Mouse (Mus musculus) intestine, embryonic 14.5 days (tissue): ENCODE data around the gene Ccnb1ip1. TPM values are rescaled to one million over a fixed set of nuclear protein-coding genes. Genes with fewer than 3 reads are reported as not detected.
"Not testable (repeated sequence)": the region's sequence is repeated elsewhere in the genome, so short reads cannot be mapped to it uniquely, and the experiment has no call there.

Source experiments
- ATAC-seq: fragments of 200-750 bp; cut with Nextera tagmentation; replicated peaks from 2 replicates; pipeline ENCODE4 v1.8.0; 2017; ENCODE audit warnings: low read depth, moderate number of reproducible peaks, moderate TSS enrichment, moderate library complexity; ENCODE audit not compliant: low FRiP score, low TSS enrichment
- DNase-seq: peaks from one replicate; pipeline ENCODE4 v3.0.0-alpha.2; 2018; ENCODE audit warnings: low spot score
- H3K27ac ChIP-seq: fragments of 300-500 bp; sonication (generic); 2 replicates; pipeline ENCODE4 v1.5.1; 2014; ENCODE audit warnings: low read depth, mild to moderate bottlenecking, control low read depth
- H3K27me3 ChIP-seq: fragments of 300-500 bp; sonication (generic); replicated peaks from 2 replicates; pipeline ENCODE4 v1.6.1; 2014; ENCODE audit warnings: low read length, control low read depth; ENCODE audit not compliant: control insufficient read depth, insufficient read depth
- H3K36me3 ChIP-seq: fragments of 300-500 bp; sonication (generic); 2 replicates; pipeline ENCODE4 v1.6.1; 2014; ENCODE audit warnings: low read length, control low read depth; ENCODE audit not compliant: control insufficient read depth, insufficient read depth
- H3K4me1 ChIP-seq: fragments of 300-500 bp; sonication (generic); replicated peaks from 2 replicates; pipeline ENCODE4 v1.6.1; 2014; ENCODE audit warnings: low read length, control low read depth, mixed read lengths; ENCODE audit not compliant: control insufficient read depth, insufficient read depth
- H3K4me2 ChIP-seq: fragments of 300-500 bp; sonication (generic); 2 replicates; pipeline ENCODE4 v1.6.1; 2014; ENCODE audit warnings: low read length
- H3K4me3 ChIP-seq: fragments of 300-500 bp; sonication (generic); 2 replicates; pipeline ENCODE4 v1.5.1; 2014; ENCODE audit warnings: low read depth, low read length, control low read depth, mixed read lengths
- H3K9ac ChIP-seq: fragments of 300-500 bp; sonication (generic); 2 replicates; pipeline ENCODE4 v1.6.1; 2014; ENCODE audit warnings: mild to moderate bottlenecking, low read length
- H3K9me3 ChIP-seq: fragments of 300-500 bp; sonication (generic); 2 replicates; pipeline ENCODE4 v1.6.1; 2016; ENCODE audit warnings: low read length, control low read depth; ENCODE audit not compliant: control insufficient read depth
- WGBS: fragments of 180-500 bp; shearing (Covaris S2); extraction: QIAGEN DNeasy Blood & Tissue Kit; methylation state at CpG from one replicate; pipeline ENCODE4 v1.1.7; 2014; 5-methylcytosine and 5-hydroxymethylcytosine counted together
- polyA plus RNA-seq: library from polyadenylated mRNA; unstranded; fragments of >200 nt; fragmentation: Nextera tagmentation; extraction: Ambion mirVana; gene quantifications from 2 replicates; pipeline ENCODE4 v1.2.1, GENCODE M21; 2014

Gene Ccnb1ip1
- polyA plus RNA-seq, 1 experiment from 2014 or later = not detected

DNA sequence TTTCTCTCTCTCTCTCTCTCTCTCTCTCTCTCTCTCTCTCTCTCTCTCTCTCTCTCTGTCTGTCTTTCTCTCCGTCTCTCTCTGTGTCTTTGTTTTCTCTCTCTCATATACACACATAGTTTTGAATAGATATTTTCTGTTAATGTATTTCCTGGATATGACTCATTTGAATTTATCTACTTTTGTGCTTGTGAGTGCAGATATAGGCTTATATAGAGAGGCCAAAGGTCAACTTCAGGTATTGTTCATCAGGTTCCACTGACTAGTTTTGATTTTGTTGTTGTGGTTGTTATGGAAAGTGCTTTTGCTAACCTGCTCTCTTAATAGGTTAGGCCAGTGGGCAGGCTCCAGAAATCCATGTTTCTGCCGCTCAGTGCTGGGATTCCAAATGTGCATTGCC lies 5.5 kb upstream of the Ccnb1ip1 start:
- Histone ChIP-seq H3K36me3 (peaks cover 61% of the 10 kb centered on the region), H3K4me2 (no peak overlapping the region), H3K27ac (no peak overlapping the region), H3K4me3 (no peak overlapping the region), H3K9me3 (no peaks in the 10 kb centered on the region), H3K4me1 (no peaks in the 10 kb centered on the region; the same call in 1 of the 2 replicates), H3K27me3 (no peaks in the 10 kb centered on the region), H3K9ac (no peak overlapping the region)
- ATAC-seq (no peak), DNase-seq (no peak)
- WGBS = 95% methylated on average over 2 of the region's 2 CpGs

DNA sequence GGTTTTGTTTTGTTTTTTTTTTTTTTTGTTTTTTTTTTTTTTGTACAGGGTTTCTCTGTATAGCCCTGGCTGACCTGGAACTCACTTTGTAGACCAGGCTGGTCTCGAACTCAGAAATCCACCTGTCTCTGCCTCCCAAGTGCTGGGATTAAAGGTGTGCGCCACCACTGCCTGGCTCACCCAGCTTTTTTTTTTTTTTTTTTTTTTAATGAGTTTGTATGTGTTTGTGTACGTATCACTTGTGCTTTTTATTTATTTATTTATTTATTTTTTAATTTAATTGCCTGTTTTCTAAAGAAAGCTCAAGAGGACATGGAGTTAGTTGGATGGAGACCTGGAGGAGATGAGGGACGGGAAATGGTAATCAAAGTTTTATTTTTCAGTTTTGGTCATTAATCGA lies 1.1 kb downstream of the Ccnb1ip1 start:
- not testable (repeated sequence) for H3K36me3 ChIP-seq, H3K9ac ChIP-seq, H3K27ac ChIP-seq, H3K9me3 ChIP-seq, H3K4me3 ChIP-seq, H3K4me1 ChIP-seq, H3K27me3 ChIP-seq, ATAC-seq, DNase-seq
- 86% methylated on average over 5 of the region's 5 CpGs for WGBS
- peak overlapping the region; percentile 54 for H3K4me2 ChIP-seq

DNA sequence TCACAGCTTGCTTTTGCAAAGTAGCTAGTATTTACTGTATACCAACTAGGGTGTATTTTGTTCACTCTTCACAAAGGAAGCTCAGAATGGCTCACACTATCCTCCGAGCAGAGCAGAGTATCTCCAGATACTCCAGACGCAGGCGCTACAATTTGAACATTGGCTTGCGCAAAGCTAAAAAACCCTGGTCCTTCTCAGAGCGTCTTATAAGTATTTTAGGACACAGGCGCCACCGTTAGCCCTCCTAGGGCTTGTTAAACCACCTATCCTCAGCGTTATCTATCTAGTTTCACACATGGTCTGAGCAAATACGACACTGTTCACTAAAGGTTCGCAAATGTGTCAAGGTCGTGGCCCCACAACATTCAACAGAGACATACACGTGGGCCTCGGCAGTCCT lies 2.8 kb downstream of the Ccnb1ip1 start:
- DNase-seq (no peak), ATAC-seq (no peak)
- H3K4me2 ChIP-seq = no peak overlapping the region
- H3K9me3 ChIP-seq = no peaks in the 10 kb centered on the region
- H3K27ac ChIP-seq = no peak overlapping the region
- no peaks in the 10 kb centered on the region; the same call in 1 of the 2 replicates for H3K4me1 ChIP-seq
- H3K9ac ChIP-seq = no peak overlapping the region
- WGBS = 63% methylated on average over 13 of the region's 13 CpGs
- H3K36me3 ChIP-seq = no peaks in the 10 kb centered on the region; the same call in 1 of the 2 replicates
- no peaks in the 10 kb centered on the region for H3K27me3 ChIP-seq
- no peak overlapping the region for H3K4me3 ChIP-seq

DNA sequence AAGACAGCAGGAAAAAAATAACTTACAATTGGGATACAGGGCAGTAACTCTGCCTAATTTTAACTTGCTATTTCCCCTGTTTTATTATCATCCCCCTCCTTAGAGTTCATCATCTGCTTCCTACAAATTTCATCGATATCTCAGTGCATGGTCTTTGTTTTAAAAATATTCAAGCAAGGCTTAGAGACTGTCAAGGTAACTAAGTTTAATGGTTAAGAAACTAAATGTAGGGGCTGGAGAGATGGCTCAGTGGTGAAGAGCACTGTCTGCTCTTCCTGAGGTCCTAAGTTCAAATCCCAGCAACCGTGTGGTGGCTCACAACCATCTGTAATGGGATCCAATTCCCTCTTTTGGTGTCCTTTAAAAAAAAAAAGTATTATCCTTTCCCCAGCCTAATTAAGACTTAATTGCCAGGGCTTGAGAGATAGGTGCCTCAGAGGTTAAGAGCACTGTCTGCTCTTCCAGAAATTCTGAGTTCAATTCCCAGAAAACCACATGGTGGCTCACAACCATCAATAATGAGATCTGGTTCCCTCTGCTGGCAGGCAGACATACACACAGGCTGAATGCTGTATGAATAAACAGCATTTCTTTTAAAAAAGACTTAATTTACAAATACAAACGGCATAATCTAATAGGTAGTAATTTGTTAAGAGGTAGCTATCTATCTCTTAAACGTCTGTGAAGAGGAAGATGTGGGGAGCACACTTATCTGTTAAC lies 4.5 kb downstream of the Ccnb1ip1 start:
- Histone ChIP-seq H3K4me3 (no peak overlapping the region), H3K9me3 (no peaks in the 10 kb centered on the region), H3K27me3 (no peaks in the 10 kb centered on the region), H3K9ac (no peak overlapping the region), H3K4me2 (no peak overlapping the region), H3K27ac (no peak overlapping the region), H3K36me3 (no peaks in the 10 kb centered on the region), H3K4me1 (no peaks in the 10 kb centered on the region)
- no peak for DNase-seq
- ATAC-seq = no peak
- whole genome bisulfite sequencing = 59% methylated on average over 4 of the region's 4 CpGs

DNA sequence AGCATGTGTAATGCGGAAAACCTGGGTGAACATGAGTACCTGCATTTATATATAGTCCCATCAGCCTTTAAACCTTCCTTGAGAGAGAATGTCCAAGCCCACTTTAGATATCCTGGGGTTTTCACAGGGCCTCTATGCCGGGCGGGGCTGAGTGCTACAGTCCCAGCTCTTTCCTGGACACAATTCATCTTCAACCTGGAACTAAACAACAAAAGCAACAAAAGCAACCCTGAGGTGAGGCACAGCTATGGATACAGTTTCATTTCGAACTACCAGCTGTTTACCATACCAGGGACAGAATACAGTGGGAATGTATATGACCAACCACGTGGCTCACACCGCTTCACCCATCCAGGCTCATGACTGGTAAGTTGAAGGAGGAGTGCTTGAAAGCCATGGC lies 5.1 kb downstream of the Ccnb1ip1 start:
- no peak overlapping the region for H3K9ac ChIP-seq
- H3K4me1 ChIP-seq = no peaks in the 10 kb centered on the region
- no peak overlapping the region for H3K4me3 ChIP-seq
- DNase-seq (no peak), ATAC-seq (no peak)
- no peaks in the 10 kb centered on the region for H3K9me3 ChIP-seq
- H3K27me3 ChIP-seq = no peaks in the 10 kb centered on the region
- H3K4me2 ChIP-seq = no peak overlapping the region
- no peaks in the 10 kb centered on the region for H3K36me3 ChIP-seq
- H3K27ac ChIP-seq = no peak overlapping the region
- WGBS = 90% methylated on average over 6 of the region's 6 CpGs

DNA sequence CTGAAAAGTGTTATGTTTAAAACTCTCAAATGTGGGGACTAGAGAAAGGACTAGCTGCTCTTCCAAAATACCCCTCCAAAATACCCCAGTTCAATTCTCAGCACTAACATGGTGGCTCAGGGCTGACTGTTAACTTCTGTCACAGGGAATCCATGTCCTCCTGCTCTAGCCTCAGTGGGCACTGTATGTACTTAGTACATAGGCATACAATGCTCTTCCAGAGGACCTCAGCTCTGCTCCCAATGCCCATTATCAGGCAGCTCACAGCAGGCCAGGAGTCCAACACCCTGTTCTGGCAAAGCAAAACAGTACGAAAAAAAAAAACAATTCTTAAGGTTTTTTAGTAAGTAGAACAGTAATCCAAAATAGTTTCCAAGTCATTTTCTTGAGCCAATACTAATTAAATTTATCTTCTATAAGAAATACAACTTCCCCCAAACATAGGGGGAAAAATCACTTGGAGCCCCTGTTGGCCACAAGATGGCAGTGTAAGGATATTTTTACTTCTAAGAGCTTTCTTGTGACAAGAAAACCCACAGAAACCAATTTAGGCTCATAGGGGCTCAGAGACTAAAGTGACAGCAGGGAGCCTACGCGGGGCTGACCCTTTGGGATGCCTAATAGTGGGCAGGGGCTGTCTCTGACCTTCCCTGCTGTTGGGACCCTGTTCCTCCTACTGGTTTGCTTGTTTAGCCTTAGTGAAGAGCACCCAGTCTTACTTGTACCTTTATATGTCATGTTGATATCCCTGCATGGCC lies 7.9 kb downstream of the Ccnb1ip1 start:
- no peak overlapping the region for H3K9ac ChIP-seq
- peak; percentile 57 for DNase-seq
- no peak overlapping the region for H3K4me3 ChIP-seq
- no peaks in the 10 kb centered on the region for H3K27me3 ChIP-seq
- H3K9me3 ChIP-seq = no peaks in the 10 kb centered on the region
- no peaks in the 10 kb centered on the region for H3K36me3 ChIP-seq
- H3K4me1 ChIP-seq = no peaks in the 10 kb centered on the region
- WGBS = 5% methylated on average over 3 of the region's 3 CpGs
- H3K4me2 ChIP-seq = no peak overlapping the region
- H3K27ac ChIP-seq = no peak overlapping the region
- ATAC-seq = no peak

DNA sequence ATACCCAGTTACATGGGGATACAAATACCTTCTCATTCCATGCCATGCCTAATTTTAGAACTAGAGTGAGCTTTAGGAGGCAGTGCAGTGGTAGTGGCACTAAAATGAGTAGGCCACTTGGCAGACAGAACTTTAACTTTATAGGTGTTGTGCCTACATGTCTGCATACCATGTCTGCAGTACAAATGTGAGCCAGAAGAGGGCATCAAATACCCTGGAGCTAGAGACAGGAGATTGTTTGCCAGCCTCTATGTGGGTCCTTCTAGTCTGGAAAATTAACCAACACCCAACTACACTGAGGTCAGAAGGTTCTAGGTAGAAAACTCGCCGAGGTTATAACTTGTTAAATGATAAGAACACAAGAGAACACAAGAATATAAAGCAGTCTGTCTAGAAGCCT lies 9.0 kb downstream of the Ccnb1ip1 start:
- Histone ChIP-seq H3K27ac (no peak overlapping the region), H3K9ac (no peak overlapping the region), H3K4me1 (no peaks in the 10 kb centered on the region), H3K27me3 (no peaks in the 10 kb centered on the region), H3K4me3 (no peak overlapping the region), H3K9me3 (no peaks in the 10 kb centered on the region), H3K4me2 (no peak overlapping the region), H3K36me3 (no peaks in the 10 kb centered on the region)
- ATAC-seq (no peak), DNase-seq (no peak)
- WGBS = 63% methylated on average over 2 of the region's 2 CpGs

DNA sequence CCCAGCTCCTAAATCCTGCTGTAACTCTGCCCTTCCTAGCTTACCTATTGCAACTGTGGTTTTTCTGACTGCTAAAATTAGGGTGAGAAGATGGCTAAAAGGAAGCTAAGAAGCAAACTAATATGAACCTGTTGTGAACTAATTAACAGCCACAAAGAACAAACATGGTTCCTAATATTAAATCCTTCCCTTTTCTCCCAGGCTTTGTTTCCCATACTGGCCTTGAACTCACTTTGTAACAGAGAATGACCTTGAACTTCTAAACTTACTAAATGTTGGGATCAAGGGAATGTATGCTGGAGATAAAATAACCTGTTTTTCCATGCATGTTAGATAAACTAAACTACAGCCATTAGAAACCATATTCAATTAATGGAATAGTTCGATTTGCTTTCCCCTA lies 11.1 kb downstream of the Ccnb1ip1 start:
- no peaks in the 10 kb centered on the region for H3K4me1 ChIP-seq
- no peak overlapping the region for H3K27ac ChIP-seq
- no peaks in the 10 kb centered on the region for H3K9me3 ChIP-seq
- no peaks in the 10 kb centered on the region for H3K27me3 ChIP-seq
- ATAC-seq = no peak
- H3K9ac ChIP-seq = no peak overlapping the region
- H3K36me3 ChIP-seq = no peaks in the 10 kb centered on the region
- no peak overlapping the region for H3K4me3 ChIP-seq
- WGBS = 84% methylated on average over 1 of the region's 1 CpGs
- no peak for DNase-seq
- no peak overlapping the region for H3K4me2 ChIP-seq

DNA sequence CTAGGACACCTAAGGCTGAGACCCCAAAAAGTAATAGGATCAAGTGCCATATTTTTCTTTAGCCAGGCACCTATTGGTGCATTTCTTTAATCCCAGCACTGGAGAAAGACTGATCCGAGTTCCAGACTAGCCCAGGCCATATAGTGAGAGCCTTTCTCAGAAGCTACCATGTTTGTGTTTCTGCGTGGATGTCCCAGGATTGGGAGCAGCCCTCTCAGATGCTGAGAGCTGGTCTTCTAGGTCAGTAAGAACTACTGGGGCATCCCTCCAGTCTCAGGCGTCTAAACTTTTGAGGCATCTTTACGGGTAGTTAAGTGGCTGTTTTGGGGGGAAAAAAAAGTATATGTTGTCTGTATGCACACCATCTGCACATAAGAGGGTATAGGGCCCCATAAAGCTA lies 11.6 kb downstream of the Ccnb1ip1 start:
- no peaks in the 10 kb centered on the region for H3K36me3 ChIP-seq
- H3K27me3 ChIP-seq = no peaks in the 10 kb centered on the region
- no peaks in the 10 kb centered on the region for H3K9me3 ChIP-seq
- peak; percentile 24 for DNase-seq
- H3K27ac ChIP-seq = no peak overlapping the region
- no peak overlapping the region for H3K4me3 ChIP-seq
- WGBS = 88% methylated on average over 4 of the region's 4 CpGs
- H3K4me1 ChIP-seq = no peaks in the 10 kb centered on the region
- no peak overlapping the region for H3K4me2 ChIP-seq
- no peak overlapping the region for H3K9ac ChIP-seq
- ATAC-seq = no peak
